23 mouse cellular contexts compared by ENCODE assay signal in genomic region chr12:109398473-109398872, GRCm38 (mm10). TPM values are rescaled to one million over a fixed set of nuclear protein-coding genes. Genes with fewer than 3 reads are reported as not detected.
DNase-seq lines count a peak whose midpoint lies in the region; ATAC-seq and TF ChIP-seq lines count a peak whose summit lies in the region.
"Had no signal": no experiment of that assay in that cellular context is flagged by ENCODE, and none has a peak within 500 bp of the region (broad histone marks: within the 10 kb centered on the region; RNA-seq: fewer than 3 reads in every experiment).

No protein-coding gene starts in this region.

- no peak for ATAC-seq in lung, embryonic 14.5 days (ENCODE audit: insufficient read depth)
- ATAC-seq in embryonic facial prominence, embryonic 15.5 days (ENCODE audit: insufficient number of reproducible peaks, low FRiP score, low TSS enrichment, low read depth): no peak
- no peak for ATAC-seq in limb, embryonic 15.5 days (ENCODE audit: insufficient number of reproducible peaks, low FRiP score, low TSS enrichment, low read depth)
- ATAC-seq: activated CD4-positive, CD25-positive, alpha-beta regulatory T cell, adult 4 months; hindbrain, postnatal 0 days; midbrain, embryonic 15.5 days had no signal

- TF ChIP-seq CTCF in lung, embryonic 14.5 days (IDR thresholded peaks at IDR 0.05; ENCODE audit: low read depth): no peak

- peaks cover 67% of the 10 kb centered on the region for H3K4me1 ChIP-seq in heart, embryonic 10.5 days
- H3K4me1 ChIP-seq in lung, embryonic 14.5 days (ENCODE audit: insufficient read depth): peaks cover 54% of the 10 kb centered on the region
- H3K4me1 ChIP-seq in embryonic facial prominence, embryonic 15.5 days: peaks cover 78% of the 10 kb centered on the region
- H3K4me1 ChIP-seq in limb, embryonic 15.5 days: peaks cover 73% of the 10 kb centered on the region

- WGBS in heart, embryonic 10.5 days: 70% methylated on average over 7 of the region's 7 CpGs
- 57% methylated on average over 7 of the region's 7 CpGs for WGBS in lung, embryonic 14.5 days
- 81% methylated on average over 7 of the region's 7 CpGs for WGBS in embryonic facial prominence, embryonic 15.5 days
- WGBS in limb, embryonic 15.5 days: 79% methylated on average over 7 of the region's 7 CpGs

- no peak for DNase-seq in heart, embryonic 10.5 days (ENCODE audit: low spot score)
- no peak for DNase-seq in heart, postnatal 4 days
- no peak for DNase-seq in lung, embryonic 14.5 days
- no peak for DNase-seq in lung, postnatal 10 days
- no peak for DNase-seq in gastrocnemius, postnatal 14 days
- DNase-seq in layer of hippocampus, postnatal 10 days (ENCODE audit: low spot score in 2 of 2): no peak
- DNase-seq: gastrocnemius, adult 2 months; heart, adult 18-20 months; heart, postnatal 36 days; kidney, adult 9 months; kidney, postnatal 4 days; lung, adult 18-20 months; spleen, adult 18-20 months had no signal

- H3K4me2 ChIP-seq in lung, embryonic 14.5 days: no peak overlapping the region
- no peak overlapping the region for H3K4me2 ChIP-seq in embryonic facial prominence, embryonic 15.5 days (replicated peaks)
- no peak overlapping the region for H3K4me2 ChIP-seq in limb, embryonic 15.5 days
- H3K4me2 ChIP-seq: liver, embryonic 11.5 days; midbrain, embryonic 15.5 days had no signal

- no peaks in the 10 kb centered on the region for H3K9me3 ChIP-seq in heart, embryonic 10.5 days
- no peaks in the 10 kb centered on the region for H3K9me3 ChIP-seq in lung, embryonic 14.5 days (ENCODE audit: low read depth, low read length)
- H3K9me3 ChIP-seq in embryonic facial prominence, embryonic 15.5 days (replicated peaks): no peaks in the 10 kb centered on the region
- H3K9me3 ChIP-seq in limb, embryonic 15.5 days: no peaks in the 10 kb centered on the region
- H3K9me3 ChIP-seq: forebrain, embryonic 12.5 days; midbrain, embryonic 15.5 days; neural tube, embryonic 15.5 days had no signal

- H3K4me3 ChIP-seq in heart, embryonic 10.5 days: no peak overlapping the region
- H3K4me3 ChIP-seq in lung, embryonic 14.5 days (ENCODE audit: low read depth, low read length): no peak overlapping the region
- H3K4me3 ChIP-seq in embryonic facial prominence, embryonic 15.5 days (replicated peaks): no peak overlapping the region
- no peak overlapping the region for H3K4me3 ChIP-seq in limb, embryonic 15.5 days
- H3K4me3 ChIP-seq: forebrain, embryonic 12.5 days; midbrain, embryonic 15.5 days; neural tube, embryonic 15.5 days had no signal

- intact Hi-C loops in gastrocnemius, postnatal 14 days (cut with DNase I; ENCODE audit: low total_unique reads): no loop called here

- no peak overlapping the region for H3K9ac ChIP-seq in lung, embryonic 14.5 days
- no peak overlapping the region for H3K9ac ChIP-seq in embryonic facial prominence, embryonic 15.5 days
- no peak overlapping the region for H3K9ac ChIP-seq in limb, embryonic 15.5 days
- H3K9ac ChIP-seq: forebrain, embryonic 12.5 days; midbrain, embryonic 15.5 days; neural tube, embryonic 15.5 days had no signal

- no peaks in the 10 kb centered on the region for H3K36me3 ChIP-seq in heart, embryonic 10.5 days
- H3K36me3 ChIP-seq in lung, embryonic 14.5 days (ENCODE audit: insufficient read depth): no peaks in the 10 kb centered on the region
- no peaks in the 10 kb centered on the region for H3K36me3 ChIP-seq in embryonic facial prominence, embryonic 15.5 days
- no peaks in the 10 kb centered on the region for H3K36me3 ChIP-seq in limb, embryonic 15.5 days
- H3K36me3 ChIP-seq: forebrain, embryonic 12.5 days; G1E; midbrain, embryonic 15.5 days; neural tube, embryonic 15.5 days had no signal

- H3K27me3 ChIP-seq in heart, embryonic 10.5 days (ENCODE audit: insufficient read depth, poor library complexity, severe bottlenecking): peaks cover 32% of the 10 kb centered on the region
- H3K27me3 ChIP-seq in lung, embryonic 14.5 days (ENCODE audit: insufficient read depth, low read length): no peaks in the 10 kb centered on the region
- no peaks in the 10 kb centered on the region; the same call in 1 of the 2 replicates for H3K27me3 ChIP-seq in embryonic facial prominence, embryonic 15.5 days
- no peaks in the 10 kb centered on the region; the same call in 1 of the 2 replicates for H3K27me3 ChIP-seq in limb, embryonic 15.5 days
- H3K27me3 ChIP-seq: midbrain, embryonic 15.5 days had no signal

- peak overlapping the region; percentile 69; the same call in 1 of the 2 replicates for H3K27ac ChIP-seq in heart, embryonic 10.5 days
- H3K27ac ChIP-seq in lung, embryonic 14.5 days (ENCODE audit: low read depth): peak overlapping the region; percentile 91
- H3K27ac ChIP-seq in embryonic facial prominence, embryonic 15.5 days (replicated peaks): peak overlapping the region; percentile 86; the same call in 1 of the 2 replicates
- H3K27ac ChIP-seq in limb, embryonic 15.5 days: peak overlapping the region; percentile 76
- H3K27ac ChIP-seq: hindbrain, postnatal 0 days; macrophage; midbrain, embryonic 15.5 days; neural tube, embryonic 15.5 days had no signal

RNA-seq across cellular contexts. Expression of gene Dlk1, which starts 54.1 kb away (rescaled TPM):
- polyA plus RNA-seq in heart, embryonic 10.5 days (2016; fragmentation: Nextera tagmentation; extraction: Ambion mirVana): 56.8 and 345 TPM in 2 replicates
- total RNA-seq in heart, postnatal 4 days (2021): 10 to 100 TPM; 66.1 to 72.8 TPM
- polyA plus RNA-seq in lung, embryonic 14.5 days (2014; fragmentation: Nextera tagmentation; extraction: Ambion mirVana): 468 and 481 TPM in 2 replicates
- polyA plus RNA-seq in embryonic facial prominence, embryonic 15.5 days (2015; fragmentation: Nextera tagmentation; extraction: Ambion mirVana): 710 and 761 TPM in 2 replicates
- polyA plus RNA-seq in limb, embryonic 15.5 days (2015; fragmentation: Nextera tagmentation; extraction: Ambion mirVana): 599 and 855 TPM in 2 replicates
- 100 to 1,000 TPM; 213 to 272 TPM for total RNA-seq in gastrocnemius, postnatal 14 days (2021)
- total RNA-seq in layer of hippocampus, postnatal 10 days (2021): 1 to 10 TPM in 1 of 2 experiments, under 1 TPM in 1; 0.73 to 1.2 TPM
- polyA plus RNA-seq: activated CD4-positive, CD25-positive, alpha-beta regulatory T cell, adult 4 months; G1E; macrophage had no signal
